11 mouse cellular contexts compared by ENCODE assay signal in the genomic region with DNA sequence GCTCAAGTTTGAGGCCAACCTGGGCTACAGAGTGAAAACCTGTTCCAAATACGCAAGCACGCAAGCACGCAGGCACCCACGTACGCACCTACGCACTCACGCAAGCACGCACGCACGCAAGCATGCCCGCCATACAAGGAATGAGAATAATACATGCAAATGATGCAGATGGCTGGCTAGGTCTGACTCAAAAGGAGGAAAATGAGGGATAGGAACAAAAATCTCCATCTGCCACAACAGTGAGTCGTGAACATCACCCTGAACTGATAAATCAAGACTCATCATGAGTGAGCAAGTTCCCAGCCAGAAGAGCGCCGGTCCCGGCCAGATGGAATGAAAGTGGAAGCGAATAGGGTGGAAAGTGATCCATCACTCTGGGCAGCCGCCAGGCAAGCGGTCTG. TPM values are rescaled to one million over a fixed set of nuclear protein-coding genes. Genes with fewer than 3 reads are reported as not detected.
A peak's percentile ranks its signal among the peaks of the same experiment; 100 is the strongest.
DNase-seq lines count a peak whose midpoint lies in the region; ATAC-seq and TF ChIP-seq lines count a peak whose summit lies in the region.
"Had no signal": no experiment of that assay in that cellular context is flagged by ENCODE, and none has a peak within 500 bp of the region (broad histone marks: within the 10 kb centered on the region; RNA-seq: fewer than 3 reads in every experiment).

No protein-coding gene starts in this region.

- no peaks in the 10 kb centered on the region for H3K27me3 ChIP-seq in heart, adult 2 months (ENCODE audit: control insufficient read depth, insufficient read depth, low read length)
- peaks cover 6% of the 10 kb centered on the region; the same call in 1 of the 2 replicates for H3K27me3 ChIP-seq in E14TG2a.4 (ENCODE audit: insufficient read depth, low read length)
- H3K27me3 ChIP-seq in neural tube, embryonic 15.5 days (replicated peaks) = no peaks in the 10 kb centered on the region
- H3K27me3 ChIP-seq in midbrain, embryonic 13.5 days = no peaks in the 10 kb centered on the region
- H3K27me3 ChIP-seq: embryonic facial prominence, embryonic 12.5 days had no signal

- TF ChIP-seq POLR2A in heart, adult 2 months (IDR thresholded peaks at IDR 0.05; ENCODE audit: insufficient read depth, low read depth, low read length) = no peak

- intact Hi-C loops in heart, adult 2 months (cut with DNase I) = loop anchor here (2.0 kb wide), 1 partner anchor 68 kb away; no protein-coding TSS in a partner anchor

- H3K4me3 ChIP-seq in heart, adult 2 months = no peak overlapping the region
- 0 out of 2 replicates have a peak overlapping the region, but pooled peaks have one; percentile 29 for H3K4me3 ChIP-seq in E14TG2a.4 (replicated peaks; ENCODE audit: low read length)
- no peak overlapping the region for H3K4me3 ChIP-seq in neural tube, embryonic 15.5 days (replicated peaks)
- no peak overlapping the region for H3K4me3 ChIP-seq in midbrain, embryonic 13.5 days (replicated peaks)
- H3K4me3 ChIP-seq: embryonic facial prominence, embryonic 12.5 days had no signal

- WGBS in heart, adult 2 months = 94% methylated on average over 18 of the region's 18 CpGs
- 76% methylated on average over 18 of the region's 18 CpGs for WGBS in neural tube, embryonic 15.5 days
- WGBS in midbrain, embryonic 13.5 days = 95% methylated on average over 18 of the region's 18 CpGs

- no peak for TF ChIP-seq CTCF in heart, adult 2 months (IDR thresholded peaks at IDR 0.05)
- TF ChIP-seq CTCF in E14TG2a.4 (conservative IDR thresholded peaks at IDR 0.05; ENCODE audit: low read length) = no peak

- H3K79me2 ChIP-seq in heart, adult 2 months (replicated peaks; ENCODE audit: control insufficient read depth, insufficient read depth, low read length) = no peaks in the 10 kb centered on the region; the same call in 1 of the 2 replicates

- no peak for ATAC-seq in neural tube, embryonic 15.5 days (ENCODE audit: low FRiP score)
- no peak for ATAC-seq in midbrain, embryonic 13.5 days

- no peak overlapping the region for H3K9ac ChIP-seq in heart, adult 2 months (ENCODE audit: low read depth, low read length)
- H3K9ac ChIP-seq in neural tube, embryonic 15.5 days (replicated peaks) = no peak overlapping the region
- no peak overlapping the region for H3K9ac ChIP-seq in midbrain, embryonic 13.5 days (replicated peaks)
- H3K9ac ChIP-seq: embryonic facial prominence, embryonic 12.5 days had no signal

- H3K4me1 ChIP-seq in heart, adult 2 months (ENCODE audit: control insufficient read depth, insufficient read depth, low read length) = peaks cover 30% of the 10 kb centered on the region
- peaks cover 38% of the 10 kb centered on the region for H3K4me1 ChIP-seq in E14TG2a.4 (replicated peaks; ENCODE audit: low read depth, low read length)
- peaks cover 21% of the 10 kb centered on the region for H3K4me1 ChIP-seq in neural tube, embryonic 15.5 days
- H3K4me1 ChIP-seq in midbrain, embryonic 13.5 days (replicated peaks) = 0 out of 2 replicates have a peak, but pooled peaks cover 7% of the 10 kb centered on the region
- H3K4me1 ChIP-seq: embryonic facial prominence, embryonic 12.5 days had no signal

- H3K9me3 ChIP-seq in E14TG2a.4 (ENCODE audit: low read length) = no peaks in the 10 kb centered on the region
- H3K9me3 ChIP-seq in neural tube, embryonic 15.5 days (replicated peaks) = no peaks in the 10 kb centered on the region
- H3K9me3 ChIP-seq in midbrain, embryonic 13.5 days = no peaks in the 10 kb centered on the region
- H3K9me3 ChIP-seq: embryonic facial prominence, embryonic 12.5 days had no signal

- no peak for TF ChIP-seq EP300 in heart, adult 2 months (IDR thresholded peaks at IDR 0.05; ENCODE audit: insufficient read depth, low read depth, low read length)

- H3K36me3 ChIP-seq in heart, adult 2 months (ENCODE audit: control insufficient read depth, insufficient read depth, low read length) = no peaks in the 10 kb centered on the region
- no peaks in the 10 kb centered on the region for H3K36me3 ChIP-seq in E14TG2a.4 (ENCODE audit: insufficient read depth, low read length)
- H3K36me3 ChIP-seq in neural tube, embryonic 15.5 days = no peaks in the 10 kb centered on the region
- no peaks in the 10 kb centered on the region for H3K36me3 ChIP-seq in midbrain, embryonic 13.5 days
- H3K36me3 ChIP-seq: embryonic facial prominence, embryonic 12.5 days had no signal

- peak overlapping the region; percentile 66; the same call in 1 of the 2 replicates for H3K27ac ChIP-seq in heart, adult 2 months
- H3K27ac ChIP-seq in neural tube, embryonic 15.5 days (replicated peaks) = peak overlapping the region; percentile 51; the same call in 1 of the 2 replicates
- H3K27ac ChIP-seq in midbrain, embryonic 13.5 days = no peak overlapping the region
- H3K27ac ChIP-seq: embryonic facial prominence, embryonic 12.5 days had no signal

- no peak for DNase-seq in heart, adult 2 months
- DNase-seq in heart, adult 18-20 months = no peak
- DNase-seq in frontal cortex, postnatal 36 days (ENCODE audit: low spot score in 2 of 2) = peak; percentile 58 to 81
- DNase-seq in kidney, postnatal 36 days = no peak
- no peak for DNase-seq in B cell, adult 2 months
- DNase-seq: gastrocnemius, postnatal 36 days; lung, adult 2 months had no signal

- no peak overlapping the region for H3K4me2 ChIP-seq in neural tube, embryonic 15.5 days
- H3K4me2 ChIP-seq in midbrain, embryonic 13.5 days (replicated peaks) = no peak overlapping the region
- H3K4me2 ChIP-seq: embryonic facial prominence, embryonic 12.5 days had no signal

RNA-seq across cellular contexts. Expression of gene Ankrd33b, which starts 22.7 kb away (rescaled TPM):
- total RNA-seq in heart, adult 2 months (2021) = 10 to 100 TPM; 28.6 to 32.8 TPM
- polyA plus RNA-seq in heart, adult 2 months (2012; rRNA removed) = 7.8 and 16.5 TPM in 2 replicates
- total RNA-seq in heart, adult 18-20 months (2021) = 10 to 100 TPM; 25.4 to 31.1 TPM
- polyA plus RNA-seq in neural tube, embryonic 15.5 days (2015; fragmentation: Nextera tagmentation; extraction: Ambion mirVana) = 0.70 and 2.6 TPM in 2 replicates
- polyA plus RNA-seq in midbrain, embryonic 13.5 days (2015; fragmentation: Nextera tagmentation; extraction: Ambion mirVana) = 0.64 and 0.86 TPM in 2 replicates

Comparison
In these comparisons a context has a peak if more than half of its experiments do, and no peak if none do; other contexts are left out.
1. DNase-seq: peak in frontal cortex, postnatal 36 days (2 of 2); none in heart, adult 2 months (0 of 2), heart, adult 18-20 months (0 of 2), kidney, postnatal 36 days (0 of 2) and B cell, adult 2 months (0 of 2).